Mouse (Mus musculus): ENCODE measurements around the gene Mup4. TPM values are rescaled to one million over a fixed set of nuclear protein-coding genes. Genes with fewer than 3 reads are reported as not detected.

The Mup4 gene
- polyA plus RNA-seq, 1 experiment = not detected

GRCm38 (mm10) chr4:59927666-59928065 is 32.8 kb downstream of the Mup4 start:
- Histone ChIP-seq H3K36me3 (ENCODE audit: control insufficient read depth, insufficient read depth, low read length) (no peaks in the 10 kb centered on the region), H3K4me1 (replicated peaks; ENCODE audit: control insufficient read depth, insufficient read depth, low read length) (peaks cover 12% of the 10 kb centered on the region)
- 90% methylated on average over 3 of the region's 3 CpGs for WGBS

GRCm38 (mm10) chr4:59925082-59925481 is 35.4 kb downstream of the Mup4 start:
- Histone ChIP-seq H3K4me1 (replicated peaks; ENCODE audit: control insufficient read depth, insufficient read depth, low read length) (peaks cover 12% of the 10 kb centered on the region), H3K27ac (ENCODE audit: control insufficient read depth, insufficient read depth, low read length) (peak overlapping the region; percentile 48; the same call in 1 of the 2 replicates), H3K27me3 (ENCODE audit: control insufficient read depth, insufficient read depth, low read length) (no peaks in the 10 kb centered on the region), H3K4me3 (ENCODE audit: control insufficient read depth, insufficient read depth, low read length) (no peak overlapping the region), H3K36me3 (ENCODE audit: control insufficient read depth, insufficient read depth, low read length) (no peaks in the 10 kb centered on the region)
- peak; percentile 37 for DNase-seq
- 41% methylated on average over 9 of the region's 9 CpGs for WGBS
- no peak for TF ChIP-seq POLR2A (IDR thresholded peaks at IDR 0.05; ENCODE audit: control insufficient read depth, extremely low read depth, insufficient read depth, low read length, poor library complexity)
- no peak for TF ChIP-seq CTCF (IDR thresholded peaks at IDR 0.05; ENCODE audit: borderline replicate concordance, control insufficient read depth, extremely low read depth, insufficient read depth, low read length, poor library complexity)

More at GRCm38 (mm10) chr4:59927666-59928065, 32.8 kb downstream of the Mup4 start:
- H3K4me3 ChIP-seq (ENCODE audit: control insufficient read depth, insufficient read depth, low read length) = no peak overlapping the region
- no peak for DNase-seq
- H3K27me3 ChIP-seq (ENCODE audit: control insufficient read depth, insufficient read depth, low read length) = no peaks in the 10 kb centered on the region
- H3K27ac ChIP-seq (ENCODE audit: control insufficient read depth, insufficient read depth, low read length) = no peak overlapping the region
- no peak for TF ChIP-seq CTCF (IDR thresholded peaks at IDR 0.05; ENCODE audit: borderline replicate concordance, control insufficient read depth, extremely low read depth, insufficient read depth, low read length, poor library complexity)
- TF ChIP-seq POLR2A (IDR thresholded peaks at IDR 0.05; ENCODE audit: control insufficient read depth, extremely low read depth, insufficient read depth, low read length, poor library complexity) = no peak

GRCm38 (mm10) chr4:59917966-59918365 is 42.5 kb downstream of the Mup4 start:
- Histone ChIP-seq H3K36me3 (ENCODE audit: control insufficient read depth, insufficient read depth, low read length) (no peaks in the 10 kb centered on the region), H3K27me3 (ENCODE audit: control insufficient read depth, insufficient read depth, low read length) (no peaks in the 10 kb centered on the region), H3K4me1 (replicated peaks; ENCODE audit: control insufficient read depth, insufficient read depth, low read length) (no peaks in the 10 kb centered on the region), H3K4me3 (ENCODE audit: control insufficient read depth, insufficient read depth, low read length) (no peak overlapping the region), H3K27ac (ENCODE audit: control insufficient read depth, insufficient read depth, low read length) (no peak overlapping the region)
- TF ChIP-seq POLR2A (IDR thresholded peaks at IDR 0.05; ENCODE audit: control insufficient read depth, extremely low read depth, insufficient read depth, low read length, poor library complexity) (no peak), CTCF (IDR thresholded peaks at IDR 0.05; ENCODE audit: borderline replicate concordance, control insufficient read depth, extremely low read depth, insufficient read depth, low read length, poor library complexity) (no peak)
- 97% methylated on average over 3 of the region's 3 CpGs for WGBS
- DNase-seq = no peak

GRCm38 (mm10) chr4:59914608-59915403 is 45.7 kb downstream of the Mup4 start, which contains the start of gene Slc46a2:
Gene Slc46a2 (minus strand): TSS chr4:59915056.
- H3K36me3 ChIP-seq (ENCODE audit: control insufficient read depth, insufficient read depth, low read length) = no peaks in the 10 kb centered on the region
- WGBS = 38% methylated on average over 22 of the region's 22 CpGs
- no peak within 1 kb of the TSS for H3K27ac ChIP-seq (ENCODE audit: control insufficient read depth, insufficient read depth, low read length)
- H3K4me1 ChIP-seq (replicated peaks; ENCODE audit: control insufficient read depth, insufficient read depth, low read length) = no peaks in the 10 kb centered on the region
- no peak for DNase-seq
- 0 out of 2 replicates have a peak within 1 kb of the TSS, but pooled peaks have one; percentile 2 for H3K4me3 ChIP-seq (ENCODE audit: control insufficient read depth, insufficient read depth, low read length)
- no peaks in the 10 kb centered on the region for H3K27me3 ChIP-seq (ENCODE audit: control insufficient read depth, insufficient read depth, low read length)
- TF ChIP-seq POLR2A (IDR thresholded peaks at IDR 0.05; ENCODE audit: control insufficient read depth, extremely low read depth, insufficient read depth, low read length, poor library complexity) (no peak), CTCF (IDR thresholded peaks at IDR 0.05; ENCODE audit: borderline replicate concordance, control insufficient read depth, extremely low read depth, insufficient read depth, low read length, poor library complexity) (no peak)

- Histone ChIP-seq H3K36me3 (ENCODE audit: control insufficient read depth, insufficient read depth, low read length) (no peaks in the 10 kb centered on the region), H3K4me1 (replicated peaks; ENCODE audit: control insufficient read depth, insufficient read depth, low read length) (no peaks in the 10 kb centered on the region), H3K27ac (ENCODE audit: control insufficient read depth, insufficient read depth, low read length) (no peak overlapping the region), H3K4me3 (ENCODE audit: control insufficient read depth, insufficient read depth, low read length) (no peak overlapping the region), H3K27me3 (ENCODE audit: control insufficient read depth, insufficient read depth, low read length) (no peaks in the 10 kb centered on the region)
- 97% methylated on average over 2 of the region's 2 CpGs for WGBS
- TF ChIP-seq CTCF (IDR thresholded peaks at IDR 0.05; ENCODE audit: borderline replicate concordance, control insufficient read depth, extremely low read depth, insufficient read depth, low read length, poor library complexity) = no peak
- DNase-seq = no peak
These were observed 51.7 kb downstream of the Mup4 start for GRCm38 (mm10) chr4:59908785-59909184.

GRCm38 (mm10) chr4:59907657-59908230 is 52.8 kb downstream of the Mup4 start:
- no peak for TF ChIP-seq CTCF (IDR thresholded peaks at IDR 0.05; ENCODE audit: borderline replicate concordance, control insufficient read depth, extremely low read depth, insufficient read depth, low read length, poor library complexity)
- TF ChIP-seq POLR2A (IDR thresholded peaks at IDR 0.05; ENCODE audit: control insufficient read depth, extremely low read depth, insufficient read depth, low read length, poor library complexity) = no peak
- 73% methylated on average over 10 of the region's 10 CpGs for WGBS
- no peak overlapping the region for H3K4me3 ChIP-seq (ENCODE audit: control insufficient read depth, insufficient read depth, low read length)
- H3K4me1 ChIP-seq (replicated peaks; ENCODE audit: control insufficient read depth, insufficient read depth, low read length) = no peaks in the 10 kb centered on the region
- H3K36me3 ChIP-seq (ENCODE audit: control insufficient read depth, insufficient read depth, low read length) = no peaks in the 10 kb centered on the region
- no peak overlapping the region for H3K27ac ChIP-seq (ENCODE audit: control insufficient read depth, insufficient read depth, low read length)
- no peaks in the 10 kb centered on the region for H3K27me3 ChIP-seq (ENCODE audit: control insufficient read depth, insufficient read depth, low read length)
- DNase-seq = no peak
